Mouse (Mus musculus) stomach, postnatal 0 days (tissue): ENCODE data around the gene Gm42372. TPM values are rescaled to one million over a fixed set of nuclear protein-coding genes. Genes with fewer than 3 reads are reported as not detected.
A peak's percentile ranks its signal among the peaks of the same experiment; 100 is the strongest.

Source experiments
- ATAC-seq: fragments of 200-750 bp; cut with Nextera tagmentation; 2 replicates; pipeline ENCODE4 v1.8.0; 2017; ENCODE audit not compliant: low FRiP score, low TSS enrichment
- DNase-seq: peaks from one replicate; pipeline ENCODE4 v3.0.0-alpha.2; 2016; ENCODE audit warnings: low spot score
- H3K27ac ChIP-seq: fragments of 300-500 bp; sonication (generic); replicated peaks from 2 replicates; pipeline ENCODE4 v1.5.1; 2014; ENCODE audit warnings: mild to moderate bottlenecking, control low read depth
- H3K27me3 ChIP-seq: fragments of 300-500 bp; sonication (generic); 2 replicates; pipeline ENCODE4 v1.6.1; 2014; ENCODE audit warnings: low read length; ENCODE audit not compliant: control insufficient read depth, insufficient read depth
- H3K36me3 ChIP-seq: fragments of 300-500 bp; sonication (generic); 2 replicates; pipeline ENCODE4 v1.6.1; 2014; ENCODE audit warnings: low read length, mixed read lengths; ENCODE audit not compliant: control insufficient read depth, insufficient read depth
- H3K4me1 ChIP-seq: fragments of 300-500 bp; sonication (generic); replicated peaks from 2 replicates; pipeline ENCODE4 v1.6.1; 2014; ENCODE audit warnings: antibody characterized with exemption; ENCODE audit not compliant: control insufficient read depth, insufficient read depth
- H3K4me2 ChIP-seq: fragments of 300-500 bp; sonication (generic); replicated peaks from 2 replicates; pipeline ENCODE4 v1.6.1; 2014; ENCODE audit warnings: low read depth, mild to moderate bottlenecking, control low read depth, moderate library complexity
- H3K4me3 ChIP-seq: fragments of 300-500 bp; sonication (generic); 2 replicates; pipeline ENCODE4 v1.5.1; 2014; ENCODE audit warnings: low read depth, low read length, control low read depth
- H3K9ac ChIP-seq: fragments of 300-500 bp; sonication (generic); 2 replicates; pipeline ENCODE4 v1.6.1; 2014; ENCODE audit warnings: mild to moderate bottlenecking, low read length, control low read depth, mixed read lengths
- H3K9me3 ChIP-seq: fragments of 300-500 bp; sonication (generic); 2 replicates; pipeline ENCODE4 v1.6.1; 2016; ENCODE audit warnings: low read length; ENCODE audit not compliant: control insufficient read depth
- CTCF ChIP-seq: IDR thresholded peaks from 2 replicates; pipeline ENCODE4 v1.5.1; 2016; ENCODE audit warnings: antibody characterized with exemption, low read depth, mild to moderate bottlenecking, moderate library complexity
- EP300 ChIP-seq: optimal IDR thresholded peaks from 2 replicates; pipeline ENCODE3; 2016; ENCODE audit warnings: antibody characterized with exemption
- WGBS: fragments of 180-500 bp; shearing (Covaris S2); extraction: QIAGEN DNeasy Blood & Tissue Kit; methylation state at CpG from one replicate; pipeline ENCODE4 v1.1.7; 2014; 5-methylcytosine and 5-hydroxymethylcytosine counted together
- polyA plus RNA-seq: library from polyadenylated mRNA; unstranded; fragments of >200 nt; fragmentation: Nextera tagmentation; extraction: Ambion mirVana; gene quantifications from 2 replicates; pipeline ENCODE4 v1.2.1, GENCODE M21; 2015

Gene Gm42372
- polyA plus RNA-seq, 1 experiment from 2014 or later = 0.15 TPM

- H3K36me3 ChIP-seq = peaks cover 24% of the 10 kb centered on the region
Observed at GRCm38 (mm10) chr7:17003230-17003960, 20.5 kb downstream of the Gm42372 start.

GRCm38 (mm10) chr7:17004716-17005115, 21.8 kb downstream of the Gm42372 start:
- H3K9me3 ChIP-seq = no peaks in the 10 kb centered on the region
- peak; percentile 20 for DNase-seq
- no peak for TF ChIP-seq EP300
- no peaks in the 10 kb centered on the region for H3K27me3 ChIP-seq
- H3K4me2 ChIP-seq = no peak overlapping the region
- peaks cover 33% of the 10 kb centered on the region for H3K36me3 ChIP-seq
- 59% methylated on average over 7 of the region's 7 CpGs for WGBS
- no peak overlapping the region for H3K4me3 ChIP-seq
- no peak overlapping the region for H3K27ac ChIP-seq
- no peak overlapping the region for H3K9ac ChIP-seq
- ATAC-seq = no peak
- no peaks in the 10 kb centered on the region for H3K4me1 ChIP-seq

More at GRCm38 (mm10) chr7:17003230-17003960, 20.5 kb downstream of the Gm42372 start:
- DNase-seq = no peak
- TF ChIP-seq CTCF = no peak
- TF ChIP-seq EP300 = no peak
- Histone ChIP-seq H3K4me3 (no peak overlapping the region), H3K4me1 (no peaks in the 10 kb centered on the region), H3K9me3 (no peaks in the 10 kb centered on the region), H3K9ac (no peak overlapping the region), H3K27me3 (no peaks in the 10 kb centered on the region), H3K27ac (peak overlapping the region; percentile 65; the same call in 1 of the 2 replicates), H3K4me2 (no peak overlapping the region)
- no peak for ATAC-seq
- 65% methylated on average over 7 of the region's 7 CpGs for WGBS

GRCm38 (mm10) chr7:17007300-17007699, 24.4 kb downstream of the Gm42372 start:
- no peaks in the 10 kb centered on the region for H3K4me1 ChIP-seq
- no peak overlapping the region for H3K9ac ChIP-seq
- no peak overlapping the region for H3K27ac ChIP-seq
- ATAC-seq = peak; percentile 63
- no peak overlapping the region for H3K4me3 ChIP-seq
- H3K36me3 ChIP-seq = peaks cover 44% of the 10 kb centered on the region
- 70% methylated on average over 4 of the region's 4 CpGs for WGBS
- no peaks in the 10 kb centered on the region for H3K27me3 ChIP-seq
- no peaks in the 10 kb centered on the region for H3K9me3 ChIP-seq
- DNase-seq = peak; percentile 78
- H3K4me2 ChIP-seq = no peak overlapping the region
- no peak for TF ChIP-seq EP300
- TF ChIP-seq CTCF = peak; percentile 93

- 86% methylated on average over 16 of the region's 16 CpGs for WGBS
Observed at GRCm38 (mm10) chr7:17009326-17010009, 26.6 kb downstream of the Gm42372 start.

GRCm38 (mm10) chr7:17010010-17010347, 27.1 kb downstream of the Gm42372 start:
- no peak overlapping the region for H3K4me3 ChIP-seq
- WGBS = 88% methylated on average over 5 of the region's 5 CpGs
- H3K9me3 ChIP-seq = no peaks in the 10 kb centered on the region
- no peak overlapping the region for H3K27ac ChIP-seq
- peaks cover 54% of the 10 kb centered on the region for H3K36me3 ChIP-seq
- H3K9ac ChIP-seq = no peak overlapping the region
- no peak overlapping the region for H3K4me2 ChIP-seq
- no peaks in the 10 kb centered on the region for H3K27me3 ChIP-seq
- ATAC-seq = no peak
- TF ChIP-seq EP300 = no peak
- TF ChIP-seq CTCF = no peak
- no peak for DNase-seq
- no peaks in the 10 kb centered on the region for H3K4me1 ChIP-seq

More at GRCm38 (mm10) chr7:17009326-17010009, 26.6 kb downstream of the Gm42372 start:
- no peak overlapping the region for H3K9ac ChIP-seq
- no peak overlapping the region for H3K27ac ChIP-seq
- TF ChIP-seq CTCF (no peak), EP300 (no peak)
- H3K4me3 ChIP-seq = no peak overlapping the region
- no peaks in the 10 kb centered on the region for H3K4me1 ChIP-seq
- no peaks in the 10 kb centered on the region for H3K9me3 ChIP-seq
- no peak overlapping the region for H3K4me2 ChIP-seq
- H3K27me3 ChIP-seq = no peaks in the 10 kb centered on the region
- H3K36me3 ChIP-seq = peaks cover 51% of the 10 kb centered on the region
- ATAC-seq (no peak), DNase-seq (no peak)
